Mouse (Mus musculus) midbrain, embryonic 15.5 days (tissue): ENCODE measurements around the gene Thtpa. TPM values are rescaled to one million over a fixed set of nuclear protein-coding genes. Genes with fewer than 3 reads are reported as not detected.
A peak's percentile ranks its signal among the peaks of the same experiment; 100 is the strongest.

Experiments
- ATAC-seq: fragments of 200-750 bp; cut with Nextera tagmentation; replicated peaks from 2 replicates; pipeline ENCODE4 v1.8.0; 2017; ENCODE audit warnings: moderate TSS enrichment
- H3K27ac ChIP-seq: fragments of 300-500 bp; sonication (generic); 2 replicates; pipeline ENCODE4 v1.5.1; 2015; ENCODE audit warnings: mild to moderate bottlenecking, inconsistent platforms
- H3K27me3 ChIP-seq: fragments of 300-500 bp; sonication (generic); replicated peaks from 2 replicates; pipeline ENCODE4 v1.6.1; 2015; ENCODE audit warnings: inconsistent platforms
- H3K36me3 ChIP-seq: fragments of 300-500 bp; sonication (generic); replicated peaks from 2 replicates; pipeline ENCODE4 v1.6.1; 2015; ENCODE audit warnings: inconsistent platforms
- H3K4me1 ChIP-seq: fragments of 300-500 bp; sonication (generic); 2 replicates; pipeline ENCODE4 v1.6.1; 2015; ENCODE audit warnings: inconsistent platforms
- H3K4me2 ChIP-seq: fragments of 300-500 bp; sonication (generic); 2 replicates; pipeline ENCODE4 v1.6.1; 2015; ENCODE audit warnings: inconsistent platforms, mild to moderate bottlenecking, moderate library complexity
- H3K4me3 ChIP-seq: fragments of 300-500 bp; sonication (generic); 2 replicates; pipeline ENCODE4 v1.5.1; 2015; ENCODE audit warnings: mild to moderate bottlenecking, inconsistent platforms
- H3K9ac ChIP-seq: fragments of 300-500 bp; sonication (generic); 2 replicates; pipeline ENCODE4 v1.6.1; 2015; ENCODE audit warnings: mild to moderate bottlenecking, inconsistent platforms
- H3K9me3 ChIP-seq: fragments of 300-500 bp; sonication (generic); 2 replicates; pipeline ENCODE4 v1.6.1; 2016; ENCODE audit warnings: inconsistent platforms
- WGBS: fragments of 180-500 bp; shearing (Covaris S2); methylation state at CpG from one replicate; pipeline ENCODE4 v1.1.7; 2015; ENCODE audit warnings: mixed read lengths; 5-methylcytosine and 5-hydroxymethylcytosine counted together
- polyA plus RNA-seq: library from polyadenylated mRNA; unstranded; fragments of >200 nt; fragmentation: Nextera tagmentation; extraction: Ambion mirVana; gene quantifications from 2 replicates; pipeline ENCODE4 v1.2.1, GENCODE M21; 2015

The Thtpa gene
- polyA plus RNA-seq, 1 experiment from 2014 or later: 39.5 TPM

DNA sequence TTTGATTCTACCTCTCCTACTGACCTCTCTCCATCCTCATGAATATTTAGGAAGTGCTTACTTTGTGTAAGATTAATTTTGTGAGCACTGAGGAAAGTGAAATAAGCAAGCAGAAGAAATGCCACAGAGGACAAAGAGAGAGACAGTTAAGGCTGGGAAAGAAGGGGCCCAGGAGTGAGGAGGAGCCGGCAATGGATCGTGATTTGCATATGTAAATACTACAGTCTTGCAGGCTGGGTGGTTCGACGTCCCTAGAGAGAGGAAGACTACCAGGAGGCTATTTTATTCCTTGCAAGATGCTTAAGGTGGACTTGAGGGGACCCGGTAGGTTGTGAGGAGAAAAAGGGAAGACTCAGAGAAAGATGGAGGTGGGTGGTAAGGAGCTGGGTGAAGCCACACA is 13.5 kb upstream of the Thtpa start:
- WGBS: 27% methylated on average over 5 of the region's 5 CpGs

DNA sequence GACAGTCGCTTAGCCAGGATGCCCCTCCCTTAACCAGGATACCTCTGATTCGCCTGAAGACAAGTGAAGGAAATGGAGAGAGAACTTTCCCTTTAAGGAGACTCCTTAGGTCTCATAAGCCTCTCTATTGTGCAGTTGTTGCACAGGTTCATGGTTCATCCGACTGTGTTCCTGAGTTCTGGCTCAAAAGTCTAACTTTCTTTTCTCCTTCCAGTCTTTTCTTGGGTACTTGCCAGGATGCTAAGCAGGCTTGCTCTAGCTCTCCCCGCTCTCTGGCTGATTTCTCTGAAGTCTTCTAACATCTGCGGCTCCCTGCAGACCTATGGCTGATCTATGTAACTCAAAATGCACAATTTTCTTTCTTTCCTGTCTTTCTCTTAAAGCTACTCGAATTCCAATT is 11.1 kb upstream of the Thtpa start:
- no peak for ATAC-seq
- 70% methylated on average over 6 of the region's 6 CpGs for WGBS
- peaks cover 62% of the 10 kb centered on the region for H3K4me1 ChIP-seq

More for the DNA sequence above, 13.5 kb upstream of the Thtpa start:
- ATAC-seq: no peak
- Histone ChIP-seq H3K27me3 (no peaks in the 10 kb centered on the region), H3K4me1 (peaks cover 64% of the 10 kb centered on the region), H3K4me3 (no peak overlapping the region), H3K9ac (no peak overlapping the region), H3K9me3 (no peaks in the 10 kb centered on the region), H3K36me3 (no peaks in the 10 kb centered on the region; the same call in 1 of the 2 replicates), H3K27ac (0 out of 2 replicates have a peak overlapping the region, but pooled peaks have one; percentile 42), H3K4me2 (no peak overlapping the region)

DNA sequence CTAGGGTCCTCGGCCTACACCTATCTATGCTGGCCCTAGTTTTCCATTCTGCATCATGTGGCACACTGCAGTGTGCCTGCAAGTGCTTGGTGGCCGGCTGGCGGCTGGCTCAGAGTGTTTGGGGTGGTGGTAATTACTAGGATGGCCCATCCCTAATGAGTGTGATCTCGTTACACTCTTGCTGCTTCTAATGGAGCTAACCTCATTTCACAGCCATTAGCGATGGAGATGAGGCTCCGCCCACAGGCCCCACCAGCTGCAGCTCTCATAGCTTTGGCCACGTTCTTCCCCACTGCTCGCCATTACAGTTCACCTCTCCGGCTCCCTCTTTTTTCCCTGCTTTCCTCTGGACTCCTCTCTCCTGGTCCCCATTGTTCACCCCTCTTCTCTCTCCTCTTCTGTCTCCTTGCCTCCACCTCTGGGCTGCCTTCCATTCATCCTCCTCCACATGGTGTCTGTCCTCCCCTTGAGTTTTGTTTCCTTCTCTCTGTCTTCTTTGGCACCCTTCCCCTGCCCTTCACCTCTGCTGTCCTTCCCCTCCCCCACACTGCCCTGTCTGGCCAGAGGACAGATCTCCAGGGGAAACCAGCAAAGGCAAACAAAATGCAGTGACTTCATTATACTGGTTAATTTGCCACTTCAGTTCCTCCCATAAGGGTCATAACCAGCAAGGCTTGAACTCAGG is 9.1 kb upstream of the Thtpa start:
- Histone ChIP-seq H3K27ac (peak overlapping the region; percentile 51), H3K4me1 (peaks cover 69% of the 10 kb centered on the region), H3K9me3 (no peaks in the 10 kb centered on the region), H3K9ac (0 out of 2 replicates have a peak overlapping the region, but pooled peaks have one; percentile 7), H3K4me2 (no peak overlapping the region), H3K27me3 (no peaks in the 10 kb centered on the region), H3K36me3 (no peaks in the 10 kb centered on the region; the same call in 1 of the 2 replicates), H3K4me3 (no peak overlapping the region)
- WGBS: 44% methylated on average over 9 of the region's 9 CpGs
- peak; percentile 21 for ATAC-seq

More for the DNA sequence above, 11.1 kb upstream of the Thtpa start:
- Histone ChIP-seq H3K9me3 (no peaks in the 10 kb centered on the region), H3K27me3 (no peaks in the 10 kb centered on the region), H3K4me3 (no peak overlapping the region), H3K36me3 (no peaks in the 10 kb centered on the region; the same call in 1 of the 2 replicates), H3K4me2 (no peak overlapping the region), H3K9ac (no peak overlapping the region), H3K27ac (no peak overlapping the region)

GRCm38 (mm10) chr14:55086009-55086514 is 8.5 kb upstream of the Thtpa start:
- H3K4me2 ChIP-seq: no peak overlapping the region
- no peaks in the 10 kb centered on the region for H3K27me3 ChIP-seq
- H3K4me1 ChIP-seq: peaks cover 72% of the 10 kb centered on the region
- no peak for ATAC-seq
- H3K9me3 ChIP-seq: no peaks in the 10 kb centered on the region
- WGBS: 84% methylated on average over 6 of the region's 6 CpGs
- H3K27ac ChIP-seq: peak overlapping the region; percentile 51; the same call in 1 of the 2 replicates
- H3K4me3 ChIP-seq: no peak overlapping the region
- H3K36me3 ChIP-seq: no peaks in the 10 kb centered on the region; the same call in 1 of the 2 replicates
- H3K9ac ChIP-seq: no peak overlapping the region

DNA sequence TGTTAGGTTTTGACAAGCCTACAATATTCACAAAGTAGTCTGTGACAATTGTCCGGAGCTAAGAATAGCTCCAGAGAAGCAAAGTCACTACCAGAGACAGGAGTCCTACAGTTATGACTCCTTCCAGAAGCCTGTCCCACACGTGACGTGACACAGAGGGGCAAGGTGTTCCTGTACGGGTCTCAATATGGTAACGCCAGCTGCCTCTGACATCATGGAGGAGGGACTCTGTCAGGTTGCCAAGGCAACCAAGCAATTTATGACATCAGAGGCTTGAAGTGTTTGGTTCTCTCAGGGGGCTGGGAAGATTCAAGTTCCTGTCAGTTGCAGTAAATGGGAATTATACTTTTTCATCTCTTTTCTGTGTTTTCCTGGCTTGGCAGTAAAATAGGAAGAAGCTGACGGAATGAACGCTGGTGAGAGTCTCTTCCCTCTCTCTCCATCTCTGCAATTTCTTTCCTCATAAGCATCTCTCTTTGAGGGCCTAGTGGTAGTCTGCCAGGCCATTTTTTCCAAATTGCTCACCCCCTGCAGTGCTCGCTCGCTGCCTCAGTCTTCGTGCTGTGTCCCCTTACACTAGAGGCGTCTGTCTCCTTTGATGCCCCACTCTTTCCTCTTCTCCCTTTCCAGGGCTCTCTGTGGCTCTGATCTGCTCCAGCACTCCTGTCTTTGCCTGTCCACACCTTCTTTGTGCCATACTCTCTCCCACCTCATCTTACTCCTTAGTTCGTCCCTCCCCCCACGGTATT is 5.2 kb upstream of the Thtpa start:
- peak overlapping the region; percentile 93; the same call in 1 of the 2 replicates for H3K27ac ChIP-seq
- peak overlapping the region; percentile 67 for H3K4me3 ChIP-seq
- H3K36me3 ChIP-seq: no peaks in the 10 kb centered on the region
- peak overlapping the region; percentile 81 for H3K4me2 ChIP-seq
- 54% methylated on average over 13 of the region's 13 CpGs for WGBS
- peaks cover 68% of the 10 kb centered on the region for H3K4me1 ChIP-seq
- ATAC-seq: no peak
- H3K9ac ChIP-seq: peak overlapping the region; percentile 83
- H3K9me3 ChIP-seq: no peaks in the 10 kb centered on the region
- no peaks in the 10 kb centered on the region for H3K27me3 ChIP-seq

DNA sequence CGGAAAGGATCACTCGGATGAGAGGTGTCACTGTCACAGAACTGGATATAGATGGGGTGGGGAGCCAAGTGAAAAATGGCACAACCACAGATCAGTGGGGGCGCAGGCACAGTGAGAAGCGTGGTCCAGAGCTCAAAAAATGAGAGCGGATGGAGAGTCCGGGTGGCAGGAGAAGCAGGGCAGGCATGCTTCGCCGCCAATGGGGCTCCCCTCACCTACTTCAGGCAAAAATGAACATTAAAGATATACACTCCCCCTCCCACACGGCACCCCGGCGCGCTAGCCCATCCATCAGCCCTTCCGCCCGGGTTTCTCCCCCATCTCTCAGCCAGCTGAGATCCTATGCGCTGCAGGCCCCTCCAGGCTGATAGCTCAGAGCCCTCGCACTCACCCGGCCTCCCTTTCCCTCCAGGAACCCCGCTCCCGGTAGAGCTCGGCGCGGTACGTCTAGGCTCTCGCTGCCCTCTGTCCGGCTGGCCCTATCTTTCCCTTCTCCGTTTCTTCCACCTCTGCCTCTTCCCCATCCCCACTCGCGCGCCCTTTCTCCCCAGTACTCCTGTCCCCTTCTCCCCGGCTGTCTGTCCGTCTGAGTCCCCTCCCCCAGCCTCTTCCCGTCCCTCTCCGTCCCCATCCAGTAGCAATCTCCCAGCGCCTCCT is 3.2 kb upstream of the Thtpa start:
- Histone ChIP-seq H3K27me3 (no peaks in the 10 kb centered on the region), H3K4me1 (peaks cover 66% of the 10 kb centered on the region), H3K4me3 (peak overlapping the region; percentile 67), H3K36me3 (no peaks in the 10 kb centered on the region), H3K27ac (peak overlapping the region; percentile 93), H3K4me2 (peak overlapping the region; percentile 81), H3K9me3 (no peaks in the 10 kb centered on the region), H3K9ac (peak overlapping the region; percentile 83)
- peak; percentile 13 for ATAC-seq
- whole genome bisulfite sequencing: 1% methylated on average over 34 of the region's 34 CpGs

DNA sequence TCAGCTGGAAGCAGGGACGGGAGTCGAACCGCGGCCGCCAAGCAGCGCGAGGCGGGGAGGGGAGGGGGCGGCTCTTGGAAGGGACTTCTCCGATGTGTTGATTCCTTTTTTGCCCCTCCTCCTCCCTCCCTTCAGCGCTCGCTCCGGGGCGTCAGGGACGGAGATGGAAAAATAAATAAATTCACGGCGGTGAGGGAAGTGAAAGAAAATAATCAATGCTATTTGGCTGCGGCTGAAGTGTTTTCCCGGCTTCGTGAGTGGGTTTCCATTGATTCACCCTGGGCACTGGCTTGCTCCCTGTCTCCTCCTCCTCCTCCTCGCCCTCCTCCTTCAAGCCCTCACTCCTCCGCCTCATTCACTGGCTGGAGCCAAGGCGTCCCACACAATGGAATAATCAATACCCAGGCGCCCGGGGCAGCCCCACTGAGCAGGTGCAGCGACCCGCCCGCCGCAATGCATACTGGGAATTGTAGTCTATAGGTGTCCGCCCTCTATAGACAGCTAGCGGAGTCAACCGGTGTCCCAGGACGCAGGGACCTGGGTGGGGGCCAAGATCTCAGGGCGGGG is 2.5 kb upstream of the Thtpa start, which contains the start of gene Zfhx2:
Gene Zfhx2 (minus strand): TSS at position 314 of the 567 bp plus-strand sequence.
- Histone ChIP-seq H3K4me1 (peaks cover 67% of the 10 kb centered on the region), H3K4me2 (peak within 1 kb of the TSS; percentile 81), H3K9ac (peak within 1 kb of the TSS; percentile 83), H3K27ac (peak within 1 kb of the TSS; percentile 93), H3K4me3 (peak within 1 kb of the TSS; percentile 67), H3K36me3 (no peaks in the 10 kb centered on the region), H3K9me3 (no peaks in the 10 kb centered on the region), H3K27me3 (no peaks in the 10 kb centered on the region)
- under 1% methylated on average over 34 of the region's 34 CpGs for WGBS
- ATAC-seq: peak; percentile 93

- no peak overlapping the region; the same call in 1 of the 2 replicates for H3K4me3 ChIP-seq
- H3K27me3 ChIP-seq: no peaks in the 10 kb centered on the region
- H3K9ac ChIP-seq: no peak overlapping the region
- H3K27ac ChIP-seq: peak overlapping the region; percentile 97; the same call in 1 of the 2 replicates
- H3K4me2 ChIP-seq: peak overlapping the region; percentile 72; the same call in 1 of the 2 replicates
- peaks cover 56% of the 10 kb centered on the region for H3K4me1 ChIP-seq
- no peak for ATAC-seq
- 41% methylated on average over 6 of the region's 6 CpGs for whole genome bisulfite sequencing
- H3K36me3 ChIP-seq: 0 out of 2 replicates have a peak, but pooled peaks cover 3% of the 10 kb centered on the region
- no peaks in the 10 kb centered on the region for H3K9me3 ChIP-seq
These were observed 657 bp upstream of the Thtpa start for GRCm38 (mm10) chr14:55093927-55094326.

DNA sequence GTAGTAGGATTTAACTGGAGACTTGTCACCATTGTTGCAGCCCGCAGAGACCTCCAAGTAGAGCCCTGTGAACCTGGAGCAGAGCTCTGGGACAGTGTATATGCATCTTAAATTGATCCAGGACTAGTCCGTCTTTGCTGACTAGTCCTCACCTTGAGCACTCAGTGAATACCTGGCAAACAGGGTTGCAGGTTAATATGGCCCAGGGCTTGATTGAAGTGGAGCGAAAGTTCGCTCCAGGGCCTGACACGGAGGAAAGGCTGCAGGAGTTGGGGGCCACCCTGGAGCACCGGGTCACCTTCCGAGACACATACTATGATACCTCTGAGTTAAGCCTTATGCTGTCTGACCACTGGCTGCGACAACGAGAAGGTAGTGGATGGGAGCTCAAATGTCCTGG is 679 bp downstream of the Thtpa start:
- Histone ChIP-seq H3K9ac (peak overlapping the region; percentile 86), H3K27ac (peak overlapping the region; percentile 97), H3K27me3 (no peaks in the 10 kb centered on the region), H3K36me3 (0 out of 2 replicates have a peak, but pooled peaks cover 3% of the 10 kb centered on the region), H3K9me3 (no peaks in the 10 kb centered on the region), H3K4me1 (peaks cover 42% of the 10 kb centered on the region), H3K4me3 (peak overlapping the region; percentile 69), H3K4me2 (peak overlapping the region; percentile 72)
- 59% methylated on average over 9 of the region's 9 CpGs for WGBS
- no peak for ATAC-seq

DNA sequence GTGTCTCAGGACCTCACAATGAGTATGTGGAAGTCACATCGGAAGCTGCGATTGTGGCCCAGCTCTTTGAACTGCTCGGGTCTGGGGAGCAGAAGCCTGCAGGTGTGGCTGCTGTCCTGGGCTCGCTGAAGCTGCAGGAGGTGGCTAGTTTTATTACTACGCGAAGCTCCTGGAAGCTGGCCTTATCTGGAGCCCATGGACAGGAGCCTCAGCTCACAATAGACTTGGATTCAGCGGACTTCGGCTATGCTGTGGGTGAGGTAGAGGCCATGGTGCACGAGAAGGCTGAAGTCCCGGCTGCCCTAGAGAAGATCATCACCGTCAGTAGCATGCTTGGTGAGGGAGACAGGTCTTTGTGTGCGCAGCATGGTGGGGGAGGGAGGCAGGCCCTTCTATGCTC is 1.1 kb downstream of the Thtpa start:
- Histone ChIP-seq H3K27ac (0 out of 2 replicates have a peak overlapping the region, but pooled peaks have one; percentile 97), H3K4me2 (peak overlapping the region; percentile 72)

GRCm38 (mm10) chr14:55096573-55097087 is 2.0 kb downstream of the Thtpa start:
- Histone ChIP-seq H3K9ac (peak overlapping the region; percentile 21; the same call in 1 of the 2 replicates), H3K4me3 (no peak overlapping the region), H3K4me1 (peaks cover 34% of the 10 kb centered on the region), H3K9me3 (no peaks in the 10 kb centered on the region), H3K27me3 (no peaks in the 10 kb centered on the region), H3K36me3 (0 out of 2 replicates have a peak, but pooled peaks cover 3% of the 10 kb centered on the region), H3K27ac (no peak overlapping the region), H3K4me2 (peak overlapping the region; percentile 16; the same call in 1 of the 2 replicates)
- ATAC-seq: no peak
- WGBS: 49% methylated on average over 9 of the region's 9 CpGs

More for the DNA sequence above, 1.1 kb downstream of the Thtpa start:
- Histone ChIP-seq H3K4me1 (peaks cover 38% of the 10 kb centered on the region), H3K27me3 (no peaks in the 10 kb centered on the region), H3K9ac (peak overlapping the region; percentile 33; the same call in 1 of the 2 replicates), H3K9me3 (no peaks in the 10 kb centered on the region), H3K36me3 (0 out of 2 replicates have a peak, but pooled peaks cover 3% of the 10 kb centered on the region), H3K4me3 (peak overlapping the region; percentile 69)
- WGBS: 66% methylated on average over 12 of the region's 12 CpGs
- ATAC-seq: no peak
